Mouse (Mus musculus): ENCODE data around the gene Cd274.
"Not testable (repeated sequence)": the region's sequence is repeated elsewhere in the genome, so short reads cannot be mapped to it uniquely, and the experiment has no call there.

The Cd274 gene

DNA sequence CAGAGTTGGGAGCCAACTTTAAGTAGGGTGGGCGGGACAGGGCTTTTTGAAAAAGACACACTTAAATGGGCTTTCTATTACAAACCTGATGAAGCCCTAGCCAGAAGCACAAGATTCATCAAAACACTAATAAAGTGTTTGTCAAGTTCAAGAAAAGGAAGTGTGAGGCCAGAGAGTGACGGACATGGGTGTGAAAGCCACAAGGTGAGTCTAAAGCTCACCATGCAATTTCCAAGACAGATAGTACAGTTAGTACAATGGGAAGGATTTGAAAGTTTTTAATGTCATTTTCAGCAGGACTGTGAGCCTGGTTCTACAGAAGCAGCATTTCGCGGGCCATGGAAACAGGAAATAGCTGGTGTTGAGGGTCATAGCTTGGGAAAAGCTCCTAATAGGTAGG lies 32.5 kb downstream of the Cd274 start:
- DNase-seq, result no peak

DNA sequence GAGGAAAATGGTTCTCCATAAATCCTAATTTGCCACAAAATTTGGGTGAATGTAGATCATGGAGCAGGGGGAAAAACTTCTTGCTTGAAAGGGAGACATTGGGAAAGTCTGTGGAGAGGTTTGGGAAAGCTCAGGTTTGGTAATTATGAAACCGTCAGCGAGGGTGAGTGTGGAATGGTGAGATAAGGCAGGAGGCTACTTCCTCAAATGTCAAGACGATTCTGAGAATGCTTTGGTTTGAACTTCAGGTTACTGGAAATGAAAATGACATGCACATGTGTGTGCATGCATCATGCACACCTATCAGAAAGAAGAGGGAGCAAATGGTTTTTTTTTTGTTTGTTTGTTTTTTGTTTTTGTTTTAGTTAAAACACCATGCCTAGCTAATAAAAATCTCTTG lies 33.2 kb downstream of the Cd274 start:
- DNase-seq, result no peak

DNA sequence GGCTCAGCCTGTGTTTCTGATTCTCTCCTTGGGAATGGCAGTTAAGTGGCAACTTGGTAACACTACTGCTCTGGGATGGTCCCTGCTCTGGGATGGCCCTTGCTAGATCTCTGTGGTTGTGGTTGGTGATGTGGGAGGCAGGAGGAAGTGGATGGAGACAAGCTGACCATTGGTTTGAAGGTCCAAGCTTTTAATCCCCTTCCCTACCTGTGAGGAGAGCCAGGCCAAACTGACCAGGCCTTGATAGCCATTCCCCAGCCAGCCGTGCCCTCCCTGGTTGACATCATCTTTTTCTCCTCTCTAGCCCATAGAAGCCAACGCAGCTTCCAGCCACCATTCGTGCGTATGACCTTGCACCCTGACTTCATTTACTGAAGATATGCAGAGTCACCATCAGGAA lies 35.4 kb downstream of the Cd274 start:
- DNase-seq, result no peak

DNA sequence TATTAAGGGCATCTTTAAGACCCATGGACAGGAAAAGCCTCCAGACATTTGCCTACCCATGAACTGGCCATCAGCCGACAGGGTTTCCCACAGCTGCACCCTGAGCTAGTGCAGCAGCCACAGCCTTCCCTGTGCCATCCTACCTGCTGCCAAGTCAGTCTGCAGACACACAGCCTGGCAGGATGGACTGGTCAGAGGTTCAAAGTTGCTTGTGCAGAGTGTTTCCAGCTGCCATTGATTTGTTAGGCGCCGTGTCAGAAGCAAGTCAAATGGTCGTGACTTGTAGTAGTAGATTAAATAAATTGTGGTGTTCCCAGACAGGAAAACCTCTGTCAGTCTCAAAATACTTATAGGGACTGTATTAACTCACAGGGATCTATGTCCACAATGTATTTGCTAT lies 36.0 kb downstream of the Cd274 start:
- DNase-seq, result no peak

DNA sequence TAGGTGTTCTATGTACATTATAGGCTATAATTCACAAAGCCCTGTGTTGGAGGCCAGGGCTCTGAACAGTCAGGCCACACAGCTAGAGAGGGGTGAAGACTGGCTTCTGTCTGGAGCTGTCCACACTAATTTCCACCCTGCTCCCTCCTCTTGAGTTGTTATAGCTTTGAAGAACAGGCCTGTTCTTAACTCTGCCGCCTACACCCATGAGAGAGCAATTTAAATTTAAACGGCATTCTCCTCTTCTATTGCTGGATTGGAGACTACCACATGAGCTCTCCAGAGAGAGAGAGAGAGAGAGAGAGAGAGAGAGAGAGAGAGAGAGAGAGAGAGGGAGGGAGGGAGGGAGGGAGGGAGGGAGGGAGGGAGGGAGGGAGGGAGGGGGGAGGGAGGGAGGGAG lies 38.1 kb downstream of the Cd274 start:
- no peak for DNase-seq

DNA sequence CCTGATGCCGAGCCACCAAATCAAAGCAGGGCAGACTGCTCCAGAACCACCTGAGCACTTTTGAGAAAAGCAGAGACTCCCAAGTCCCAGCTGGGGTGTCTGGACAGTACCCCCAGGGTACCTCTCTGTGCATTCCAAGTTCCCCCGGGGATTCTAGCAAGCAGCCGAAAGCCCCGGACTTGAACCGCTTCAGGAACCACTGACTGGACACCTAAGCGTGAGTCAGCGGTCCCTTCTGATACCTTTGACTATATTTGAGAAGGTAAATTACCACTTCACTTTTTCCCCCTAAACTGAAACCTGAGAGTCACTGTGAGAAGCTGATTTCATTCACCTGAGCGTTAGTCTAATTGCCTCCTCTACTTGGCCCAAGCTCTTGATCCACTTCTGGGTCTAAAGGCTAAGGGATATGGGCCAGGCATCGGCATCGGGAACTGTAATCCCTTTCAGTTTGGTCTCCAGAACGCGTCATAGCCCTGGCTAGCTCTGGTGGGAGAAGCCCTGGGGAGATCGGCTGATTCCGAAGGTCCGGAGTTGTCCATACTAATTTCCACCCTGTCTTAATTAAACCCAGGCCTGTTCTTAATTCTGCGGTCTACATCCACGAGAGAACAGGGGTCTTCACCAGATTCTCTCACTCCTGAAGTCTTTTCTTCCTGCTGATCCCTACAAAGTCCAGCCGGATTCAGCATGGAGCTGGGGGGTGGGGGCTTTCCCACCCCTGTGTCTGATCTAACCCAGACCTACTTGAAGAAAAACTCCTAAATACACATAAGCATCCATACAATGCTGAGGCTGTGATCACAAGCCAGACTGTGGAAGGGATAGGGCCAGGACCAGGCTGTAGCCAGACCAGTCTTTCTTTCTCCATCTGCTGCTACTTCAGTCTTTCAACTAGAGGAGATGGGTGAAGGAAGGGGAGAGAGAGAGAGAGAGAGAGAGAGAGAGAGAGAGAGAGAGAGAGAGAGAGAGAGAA lies 39.1 kb downstream of the Cd274 start:
- DNase-seq, result no peak

DNA sequence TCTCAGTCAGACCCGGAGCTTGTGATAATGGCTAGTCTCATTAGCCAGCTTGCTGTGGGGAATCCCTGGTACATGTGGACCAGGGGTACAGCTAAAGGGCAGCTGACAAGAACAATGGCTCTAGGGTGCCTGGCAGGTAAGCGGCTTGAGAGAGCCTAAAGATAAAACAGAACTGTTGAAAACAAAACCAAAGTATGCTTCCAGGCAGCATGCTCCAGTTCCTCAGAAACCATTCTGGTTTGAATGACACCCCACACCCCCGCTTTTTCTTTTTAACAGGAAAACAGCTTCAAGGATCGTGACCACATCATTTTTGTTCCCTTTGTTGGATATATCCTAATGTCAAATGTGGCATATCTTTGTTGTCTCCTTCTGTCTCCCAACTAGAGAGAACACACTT lies 43.4 kb downstream of the Cd274 start, which contains the start of gene Pdcd1lg2:
TSS of gene Pdcd1lg2 (plus strand) at position 301 of the 400 bp plus-strand sequence.
- no peak for DNase-seq

DNA sequence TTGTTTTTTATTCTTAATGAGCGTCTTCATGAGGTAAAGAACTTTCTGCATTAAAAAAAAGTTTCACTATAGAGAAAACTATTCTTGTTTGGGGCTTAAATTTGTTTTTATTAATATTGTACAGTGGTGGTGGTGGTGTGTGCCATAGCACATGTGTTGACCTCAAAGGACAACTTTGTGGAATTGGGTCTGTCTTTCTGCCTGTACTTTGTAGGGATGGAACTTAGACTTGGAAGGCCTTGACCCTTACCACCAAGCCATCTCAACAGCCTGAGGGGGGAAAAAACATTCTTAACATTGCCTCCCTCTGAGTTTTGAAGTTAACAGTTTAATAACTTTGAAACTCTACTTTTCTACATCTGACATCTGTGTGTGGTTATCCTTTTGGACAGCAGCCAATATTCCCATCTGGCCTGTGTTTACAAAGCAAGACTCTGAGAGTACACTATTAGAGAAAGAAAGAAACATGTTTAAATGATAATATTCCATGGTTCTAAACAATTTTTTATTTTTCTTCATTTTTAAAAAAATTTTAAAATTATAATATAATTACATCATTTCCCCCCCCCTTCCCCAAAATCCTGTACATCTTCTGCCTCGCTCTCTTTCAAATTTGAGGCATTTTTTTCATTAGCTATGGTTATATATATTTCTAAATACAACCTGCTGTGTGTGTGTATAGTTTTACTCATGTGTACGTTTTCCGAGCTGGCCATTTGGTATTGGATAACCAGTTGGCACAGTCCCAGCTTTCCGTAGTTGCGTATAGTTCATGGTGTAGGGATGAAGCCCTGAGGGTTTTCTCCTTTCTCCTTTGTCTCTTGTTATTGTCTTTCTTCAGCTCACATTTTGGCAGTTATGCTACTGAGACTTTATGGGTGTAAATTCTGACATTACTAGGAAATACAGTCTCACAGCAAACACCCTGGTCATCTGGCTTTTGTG lies 45.5 kb downstream of the Cd274 start:
- no peak for DNase-seq

DNA sequence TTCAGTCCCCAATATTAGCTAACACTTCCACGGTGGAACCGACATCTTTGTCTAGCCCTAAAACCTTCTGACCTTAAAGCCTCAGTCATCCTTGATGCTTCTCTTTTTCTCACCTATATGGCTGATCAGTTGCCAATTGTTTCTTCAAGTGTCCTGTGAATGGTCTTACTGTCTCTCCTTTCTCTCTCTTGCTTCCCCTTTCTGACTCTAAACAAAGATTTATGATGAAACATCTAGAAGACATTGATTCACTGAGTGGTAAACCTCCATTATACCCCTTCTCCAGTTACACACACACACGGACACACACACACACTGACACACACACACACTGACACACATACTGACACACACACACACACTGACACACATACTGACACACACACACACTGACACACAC lies 47.3 kb downstream of the Cd274 start:
- no peak for DNase-seq

DNA sequence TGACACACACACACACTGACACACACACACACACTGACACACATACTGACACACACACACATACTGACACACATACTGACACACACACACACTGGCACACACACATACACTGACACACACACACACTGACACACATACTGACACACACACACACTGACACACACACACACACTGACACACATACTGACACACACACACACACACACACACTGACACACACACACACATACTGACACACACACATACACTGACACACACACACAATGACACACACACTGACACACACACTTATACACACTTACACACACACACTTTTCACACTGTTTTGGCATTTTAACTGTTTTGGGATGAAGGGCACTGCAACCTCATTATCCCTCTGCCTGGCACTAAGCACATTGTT lies 47.7 kb downstream of the Cd274 start:
- not testable (repeated sequence) for DNase-seq

DNA sequence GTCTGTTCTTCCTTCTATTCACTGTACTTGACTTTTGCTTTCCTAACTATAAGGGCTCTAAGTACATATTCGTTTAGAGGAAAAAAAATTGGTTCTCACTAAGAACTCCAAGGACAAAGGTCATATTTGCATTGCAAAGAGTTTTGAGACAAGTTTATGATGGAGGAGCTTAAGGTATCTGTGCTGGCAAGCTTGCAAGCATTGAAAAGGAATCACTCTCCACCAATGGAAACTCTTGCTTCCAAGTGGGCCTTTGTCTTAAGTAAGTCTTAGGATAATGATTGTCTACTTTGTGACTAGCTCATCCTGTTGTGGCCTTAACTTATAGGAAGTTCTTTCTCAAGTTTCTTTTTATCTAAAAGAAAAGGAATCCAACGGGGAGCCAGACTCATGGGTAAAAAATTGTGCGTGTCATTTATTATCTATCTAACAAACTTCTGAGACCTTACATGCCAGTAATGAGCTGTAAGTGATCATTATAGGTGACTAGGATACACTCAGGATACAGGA lies 49.2 kb downstream of the Cd274 start:
- no peak for DNase-seq

DNA sequence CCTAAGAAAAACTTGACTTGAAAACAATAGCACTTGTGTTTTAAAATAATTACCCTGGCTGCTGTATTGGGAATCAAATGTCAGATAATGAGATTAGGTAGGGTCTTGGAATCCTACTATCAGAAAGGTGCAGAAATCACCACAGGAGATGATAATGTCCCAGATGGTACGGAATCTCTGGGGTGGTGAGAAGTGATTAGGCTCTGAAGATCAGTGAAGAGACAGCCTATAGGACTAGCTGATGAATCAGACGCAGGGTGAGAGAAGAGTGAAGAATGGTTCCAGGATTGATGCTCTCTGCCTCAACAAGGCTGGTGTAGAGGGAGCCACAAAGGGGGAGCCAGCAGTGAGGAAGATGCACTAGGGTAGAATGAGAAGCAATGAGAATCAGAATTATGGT lies 49.9 kb downstream of the Cd274 start:
- no peak for DNase-seq

DNA sequence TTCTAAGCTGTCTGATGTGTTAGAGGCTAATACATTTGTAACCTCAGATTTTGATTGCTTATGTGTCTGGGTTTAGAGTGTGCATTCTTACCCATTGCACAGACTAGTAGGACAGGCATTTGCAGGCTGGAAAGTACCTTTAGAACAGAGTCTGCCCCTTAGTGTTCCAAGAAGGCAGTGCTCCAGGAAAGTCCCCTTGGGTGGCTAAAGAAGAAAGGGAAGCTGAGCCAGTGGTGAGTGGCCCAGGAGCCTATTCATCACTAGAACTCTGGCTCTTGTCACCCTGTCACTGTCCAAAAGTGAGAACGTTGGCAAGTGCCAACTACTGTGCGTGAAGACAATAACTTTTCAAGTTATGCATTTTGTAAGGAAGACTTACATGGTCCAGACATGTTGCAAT lies 50.6 kb downstream of the Cd274 start:
- no peak for DNase-seq

DNA sequence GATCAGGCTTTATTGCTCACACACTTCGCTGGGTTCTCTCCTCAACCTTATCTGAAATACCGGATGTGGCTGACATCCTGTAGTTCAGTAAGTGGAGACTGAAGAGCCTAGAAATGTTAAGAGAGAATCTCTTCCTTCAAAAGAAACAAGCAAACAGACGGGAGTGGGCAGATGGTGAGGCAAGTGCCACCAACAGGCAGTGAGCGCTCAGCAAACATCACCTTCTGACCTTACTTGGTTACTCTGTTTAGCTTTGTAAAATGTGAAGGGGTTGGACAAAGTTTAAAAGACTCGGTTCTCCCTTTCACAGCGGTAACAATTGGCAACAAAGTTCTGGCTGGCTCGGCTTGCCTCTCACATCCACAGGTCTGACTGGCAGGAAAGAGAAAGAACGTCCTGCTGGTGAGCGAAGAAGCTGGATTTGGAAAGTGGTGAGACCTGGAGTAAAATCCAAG lies 51.4 kb downstream of the Cd274 start:
- DNase-seq, result peak; percentile 33 to 42

DNA sequence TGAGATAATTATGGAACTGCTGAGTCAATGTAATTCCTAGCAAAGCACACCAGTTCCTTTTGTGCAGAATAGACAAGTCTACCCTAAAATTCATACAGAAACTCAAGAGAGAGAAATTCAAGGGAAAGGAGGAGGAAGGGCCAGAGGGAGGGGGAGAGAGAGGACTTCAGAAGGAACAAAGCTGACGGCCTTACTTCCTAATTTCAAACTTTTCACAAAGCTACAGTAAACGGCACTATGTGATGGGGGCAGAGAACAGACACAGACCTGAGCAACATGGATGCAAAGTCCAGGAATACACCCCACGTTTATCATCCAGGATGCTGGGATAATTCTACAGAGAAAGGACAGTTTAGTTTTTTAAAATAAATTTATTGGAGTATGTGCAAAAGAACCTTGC lies 52.3 kb downstream of the Cd274 start:
- no peak for DNase-seq

DNA sequence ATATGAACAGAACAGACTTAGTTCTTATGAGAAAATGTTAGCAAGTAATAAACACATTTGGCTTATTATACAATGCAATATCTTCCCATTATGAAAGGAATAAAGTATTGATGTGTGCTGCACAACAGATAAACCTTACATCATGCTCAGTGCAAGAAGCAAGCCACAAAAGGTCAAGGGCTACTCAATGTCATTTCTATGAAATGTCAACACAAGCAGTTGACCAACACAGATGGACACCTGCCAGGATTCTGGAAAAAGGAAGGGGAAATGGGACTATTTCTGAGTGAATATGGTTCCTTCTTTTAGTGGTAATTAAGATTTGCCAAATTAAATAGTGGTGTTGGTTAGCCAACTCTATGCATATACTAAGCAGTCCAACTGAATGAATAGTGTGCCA lies 52.7 kb downstream of the Cd274 start:
- no peak for DNase-seq

DNA sequence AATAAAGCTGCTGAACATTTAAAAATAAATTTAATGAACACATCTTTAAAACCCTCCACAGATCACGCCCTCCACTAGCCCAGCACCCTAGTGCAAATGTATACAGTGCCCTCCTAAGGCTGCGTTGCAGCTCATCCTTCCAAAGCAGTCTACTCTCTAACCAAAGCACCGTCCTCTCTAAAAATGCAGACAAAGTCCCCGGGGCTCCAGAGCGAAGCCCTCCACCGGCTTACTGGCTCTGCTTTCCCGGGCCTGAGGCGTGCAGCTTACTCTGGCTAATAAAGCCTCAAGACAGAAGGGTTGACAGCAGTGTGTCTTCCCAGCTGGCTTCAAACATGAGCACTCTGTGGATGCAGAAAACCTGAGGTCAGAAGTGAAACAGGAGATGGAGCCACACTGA lies 53.1 kb downstream of the Cd274 start:
- no peak for DNase-seq

DNA sequence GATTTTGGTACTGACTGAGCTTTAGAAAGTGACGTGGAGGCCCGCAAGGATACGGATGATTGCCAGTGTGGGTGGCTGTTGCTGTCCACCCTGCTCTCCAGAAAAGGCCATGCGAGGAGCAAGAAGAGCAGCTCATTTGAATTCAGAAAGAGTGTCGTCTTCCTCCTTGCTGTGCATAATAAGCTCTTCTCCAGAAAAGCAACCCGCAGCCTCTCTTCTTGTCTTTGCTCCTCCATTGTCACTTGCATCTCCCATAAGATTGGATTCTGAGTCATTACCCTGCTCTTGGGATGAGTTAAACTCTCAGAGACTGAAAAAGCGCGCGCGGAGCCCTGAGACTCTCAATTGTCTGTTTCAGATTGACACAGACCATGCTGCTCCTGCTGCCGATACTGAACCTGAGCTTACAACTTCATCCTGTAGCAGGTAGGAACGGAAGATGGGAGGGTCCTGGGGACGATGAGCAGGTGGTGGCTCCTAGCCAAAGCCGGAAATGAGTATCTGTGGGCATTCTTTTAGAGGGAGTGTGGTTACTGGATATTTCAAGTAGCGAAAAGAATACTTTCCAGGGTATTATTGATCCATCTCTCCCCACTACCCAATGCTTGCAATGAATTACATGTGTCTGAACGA lies 54.9 kb downstream of the Cd274 start:
- no peak for DNase-seq

DNA sequence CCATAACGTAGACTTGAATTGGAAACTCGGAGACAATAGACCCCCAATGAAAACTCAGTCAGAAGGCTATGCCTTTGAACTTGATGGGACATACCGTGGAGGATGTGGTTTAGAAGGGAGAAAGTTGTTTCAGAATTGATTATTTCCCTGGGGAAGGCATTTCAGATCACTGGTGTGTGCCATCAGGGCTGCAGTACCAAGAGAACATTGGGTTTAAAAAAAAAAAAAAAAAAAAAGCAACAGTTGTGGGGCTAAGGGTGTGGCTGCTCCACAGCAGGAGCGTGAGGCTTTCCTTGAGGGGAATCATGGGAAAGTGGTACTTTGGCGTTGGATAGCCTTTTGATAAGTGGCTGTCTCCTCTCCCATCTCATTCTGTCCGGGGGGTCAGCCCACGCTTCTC lies 55.5 kb downstream of the Cd274 start:
- DNase-seq, result no peak

DNA sequence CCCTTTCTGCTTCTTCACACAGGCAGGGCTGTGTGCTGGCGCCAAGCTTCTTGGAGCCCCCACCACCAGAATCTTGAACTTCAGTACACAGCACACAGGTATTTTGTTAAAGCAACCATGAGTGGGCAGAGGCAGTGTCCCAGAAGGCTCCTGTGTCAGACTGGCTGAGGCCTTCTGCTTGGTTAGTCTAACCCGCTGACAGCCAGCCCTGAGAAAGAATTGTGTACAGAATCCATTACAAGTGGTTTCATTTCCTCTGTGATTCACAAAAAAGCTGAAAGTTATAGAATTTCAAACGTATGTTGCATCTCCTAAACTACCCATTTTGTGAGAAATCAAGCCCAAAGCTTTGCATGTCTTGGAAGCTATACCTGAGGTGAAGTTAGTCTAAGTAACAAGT lies 63.3 kb downstream of the Cd274 start:
- DNase-seq, result no peak

DNA sequence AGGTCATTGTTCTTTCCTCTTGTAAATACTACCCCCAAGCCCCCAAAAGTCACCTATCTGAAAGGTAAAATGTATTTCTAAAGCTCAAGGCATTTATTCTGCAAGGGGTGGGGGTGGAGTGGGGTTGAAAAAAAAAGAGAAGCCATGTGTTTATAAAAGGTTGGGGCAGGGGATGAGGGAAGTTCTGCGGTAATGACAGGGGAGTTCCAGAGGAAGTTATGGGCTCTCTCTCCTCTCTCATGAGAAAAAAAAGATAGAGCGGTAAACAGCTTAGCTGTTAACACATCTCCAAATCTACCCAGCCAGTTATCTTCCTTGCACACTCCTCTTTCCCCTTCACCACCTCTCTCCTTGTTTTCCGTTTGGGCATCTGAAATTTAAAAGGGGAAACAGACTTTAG lies 63.7 kb downstream of the Cd274 start:
- DNase-seq, result no peak

DNA sequence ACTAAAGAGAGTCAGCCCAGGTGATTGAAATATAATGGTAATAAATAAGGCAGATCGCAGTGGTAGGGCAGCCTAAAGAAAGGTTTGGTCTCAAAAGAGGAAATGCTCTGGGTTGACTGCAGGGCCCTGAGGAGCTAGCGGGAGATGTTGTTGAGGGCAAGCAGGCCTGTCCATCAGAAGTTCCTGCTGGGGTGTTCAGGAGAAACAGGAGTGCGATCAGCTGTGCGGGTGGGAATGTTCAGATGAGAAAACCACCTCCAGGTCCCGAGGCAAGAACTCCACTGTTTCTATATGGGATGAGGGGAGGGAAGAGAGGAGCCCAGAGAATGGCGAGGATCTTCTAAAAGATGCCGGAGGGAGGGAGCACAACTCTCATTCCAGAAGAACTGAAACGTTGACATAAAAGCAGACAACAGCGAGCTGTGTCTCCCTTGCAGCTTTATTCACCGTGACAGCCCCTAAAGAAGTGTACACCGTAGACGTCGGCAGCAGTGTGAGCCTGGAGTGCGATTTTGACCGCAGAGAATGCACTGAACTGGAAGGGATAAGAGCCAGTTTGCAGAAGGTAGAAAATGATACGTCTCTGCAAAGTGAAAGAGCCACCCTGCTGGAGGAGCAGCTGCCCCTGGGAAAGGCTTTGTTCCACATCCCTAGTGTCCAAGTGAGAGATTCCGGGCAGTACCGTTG lies 69.7 kb downstream of the Cd274 start:
- no peak for DNase-seq
